Mouse (Mus musculus) CH12F3 (cell line): ENCODE measurements around the gene 5530400C23Rik.
"Not testable (repeated sequence)": the region's sequence is repeated elsewhere in the genome, so short reads cannot be mapped to it uniquely, and the experiment has no call there.

ENCODE experiments used
- in situ Hi-C: fragments of 300-500 bp; cut with MboI; formaldehyde crosslinking; loops from 2 replicates; pipeline ENCODE4 v1.14.3; 2020; ENCODE audit warnings: low sequenced_read_pairs

Gene 5530400C23Rik

DNA sequence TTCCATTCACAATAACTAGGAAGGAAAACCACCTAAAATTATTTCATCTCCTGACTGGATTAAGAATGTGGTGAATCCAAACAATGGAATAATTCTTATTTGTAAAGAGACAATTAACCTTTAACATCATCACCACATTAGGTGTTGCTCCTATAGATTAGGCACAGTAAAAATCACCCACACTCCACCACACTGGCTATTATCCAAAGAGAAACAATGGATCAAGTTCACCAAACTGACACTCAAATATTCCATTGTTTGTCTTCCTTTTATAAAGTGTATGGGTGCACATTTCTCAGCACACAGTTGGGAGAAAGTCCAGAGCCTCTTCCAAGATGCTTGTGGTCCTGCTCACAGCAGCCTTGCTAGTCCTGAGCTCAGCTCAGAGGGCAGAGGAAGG is at the start of gene 5530400C23Rik:
TSS of gene 5530400C23Rik (plus strand) at position 301 of the 400 bp plus-strand sequence.
- in situ Hi-C loops = not testable (repeated sequence)

GRCm38 (mm10) chr6:133305952-133306715 is 14.1 kb downstream of the 5530400C23Rik start:
- in situ Hi-C loops = no loop called here

DNA sequence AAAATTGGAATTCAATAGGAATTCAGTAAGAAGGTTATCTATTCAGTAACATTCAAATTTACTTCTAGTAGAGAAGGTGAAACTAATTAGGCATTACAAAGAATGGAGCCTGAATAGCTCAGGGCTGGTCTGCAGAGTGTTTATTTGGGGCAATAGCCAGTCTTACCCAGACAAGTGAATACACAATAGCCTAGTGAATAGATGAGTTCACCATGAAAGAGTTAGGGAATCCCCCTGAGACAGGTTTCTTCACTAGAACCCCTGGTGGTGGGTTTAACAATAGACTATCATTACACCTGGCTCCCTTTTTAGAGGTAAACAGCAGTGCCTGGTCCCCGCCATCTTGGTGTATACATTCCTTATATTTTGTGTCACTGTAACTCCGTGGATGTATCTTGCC is 21.9 kb downstream of the 5530400C23Rik start:
- in situ Hi-C loops = not testable (repeated sequence)

GRCm38 (mm10) chr6:133338535-133338934 is 46.5 kb downstream of the 5530400C23Rik start:
- in situ Hi-C loops = no loop called here

- in situ Hi-C loops = not testable (repeated sequence)
These were observed 49.7 kb downstream of the 5530400C23Rik start for GRCm38 (mm10) chr6:133341731-133342130.
